Mouse (Mus musculus) cerebellum, adult 2 months (tissue): ENCODE results near the gene Fam171a2.

Experiments used
- CTCF ChIP-seq: fragments of 200-500 bp; IDR thresholded peaks from 2 replicates; pipeline ENCODE4 v1.5.1; 2011; ENCODE audit warnings: low read depth, mild to moderate bottlenecking, control low read depth, low read length, moderate library complexity, borderline replicate concordance; ENCODE audit not compliant: insufficient read depth
- POLR2A ChIP-seq: fragments of 200-500 bp; IDR thresholded peaks from 2 replicates; pipeline ENCODE4 v1.6.1; 2011; ENCODE audit warnings: low read length, control low read depth, borderline replicate concordance; ENCODE audit not compliant: insufficient read depth

GRCm38 (mm10) chr11:102409795-102410330 is 37.6 kb downstream of the Fam171a2 start:
- TF ChIP-seq CTCF, result no peak
- TF ChIP-seq POLR2A, result no peak
